Mouse (Mus musculus) naive thymus-derived CD4-positive, alpha-beta T cell, adult 2 months (primary cell): ENCODE measurements around the gene Zfp507.

Source experiments
- DNase-seq: peaks from one replicate; pipeline ENCODE4 v3.0.0-alpha.2; 2011; ENCODE audit warnings: low read depth

The Zfp507 gene

DNA sequence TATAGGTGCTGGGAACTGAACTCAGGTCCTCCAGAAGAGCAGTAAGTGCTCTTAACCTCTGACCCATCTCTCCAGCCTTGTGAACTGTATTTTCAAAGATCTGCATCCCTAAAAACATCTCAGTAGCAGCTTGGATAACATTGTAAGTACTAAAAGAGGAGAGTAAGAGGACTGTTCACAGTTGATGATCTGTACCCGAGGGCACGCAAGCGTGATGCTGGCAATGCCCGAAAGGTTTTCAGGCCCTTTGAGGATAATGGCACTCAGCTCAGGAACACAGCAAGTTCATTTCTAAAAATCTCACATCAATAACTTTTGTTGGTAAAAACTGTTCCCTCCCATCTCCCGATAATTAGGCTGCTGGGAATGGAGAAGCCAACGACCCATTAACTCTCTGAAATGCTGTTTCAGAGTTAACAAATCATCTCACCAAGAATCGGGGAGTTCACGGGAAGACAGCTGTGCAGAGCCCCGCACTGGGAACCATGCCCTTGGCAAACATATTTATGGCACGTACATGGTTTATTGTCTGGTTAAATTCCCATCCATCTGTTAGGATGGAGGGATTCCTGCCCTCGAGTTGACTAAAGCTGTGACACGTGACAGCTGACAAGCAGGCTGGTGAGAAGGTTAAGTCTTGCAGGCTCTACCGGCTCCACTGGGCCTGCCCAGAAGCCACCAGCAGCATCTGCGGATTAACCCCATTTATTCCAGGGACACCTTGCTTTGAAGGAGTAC lies 69.3 kb downstream of the Zfp507 start:
- DNase-seq: no peak

DNA sequence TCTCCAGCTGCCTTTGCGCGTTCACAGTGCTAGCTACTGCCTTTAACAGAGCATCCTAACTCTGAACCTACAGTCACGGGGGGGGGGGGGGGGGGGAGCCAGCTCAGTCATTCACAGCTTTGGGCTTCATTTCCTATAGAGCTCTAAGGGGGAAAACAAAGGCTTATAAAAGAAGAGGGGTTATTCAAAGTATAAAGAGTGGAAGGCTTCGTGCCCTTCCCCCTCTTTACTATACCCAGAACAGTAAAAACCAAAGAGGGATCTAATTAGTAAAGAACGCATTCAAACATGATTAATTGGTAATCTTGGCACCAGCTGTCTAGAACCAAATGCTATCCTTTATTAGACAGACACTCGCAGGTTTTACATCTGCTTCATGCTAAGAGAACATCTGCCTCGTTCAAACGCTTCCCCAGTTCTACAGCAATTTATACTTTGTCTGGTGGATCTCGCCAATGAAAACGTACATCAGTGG lies 70.2 kb downstream of the Zfp507 start:
- DNase-seq: no peak

DNA sequence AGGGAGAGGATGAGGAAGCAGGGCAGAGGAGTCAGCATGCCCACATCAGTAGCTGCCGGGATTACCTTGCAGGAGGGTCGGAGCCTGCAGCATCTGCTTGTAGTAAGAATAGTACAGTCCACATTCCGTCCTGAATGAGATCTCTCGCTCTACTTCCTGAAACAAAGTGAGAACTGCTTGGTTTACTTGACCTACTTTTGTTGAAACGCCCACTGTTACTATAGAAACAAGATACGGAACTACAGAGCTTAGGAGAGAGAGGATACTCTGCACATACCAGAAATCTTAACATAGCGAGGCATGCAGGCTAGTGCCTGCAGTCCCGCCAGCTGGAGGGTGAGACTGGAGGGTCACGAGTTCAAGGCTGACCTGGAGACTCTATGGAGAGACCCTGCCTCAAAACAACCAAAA lies 73.2 kb downstream of the Zfp507 start:
- peak; percentile 41 for DNase-seq

DNA sequence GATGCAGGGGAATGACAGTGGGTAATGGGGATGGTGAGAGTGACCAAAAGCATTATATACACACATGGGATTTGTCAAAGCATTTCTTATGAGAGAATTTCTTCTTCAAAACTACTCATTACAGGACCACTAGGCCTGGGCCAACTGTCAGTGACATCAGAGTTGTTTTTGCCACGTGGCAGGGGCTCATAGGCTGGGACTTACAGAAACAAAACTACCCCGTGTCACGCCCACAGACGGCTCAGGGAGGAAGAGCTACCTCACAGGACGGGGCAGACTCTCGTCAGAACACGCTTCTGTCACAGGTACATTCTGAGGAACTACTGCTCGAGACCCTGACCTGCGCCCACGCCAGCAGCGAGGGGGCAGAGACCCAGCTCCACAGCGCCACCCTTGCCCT lies 74.4 kb downstream of the Zfp507 start:
- DNase-seq: no peak

DNA sequence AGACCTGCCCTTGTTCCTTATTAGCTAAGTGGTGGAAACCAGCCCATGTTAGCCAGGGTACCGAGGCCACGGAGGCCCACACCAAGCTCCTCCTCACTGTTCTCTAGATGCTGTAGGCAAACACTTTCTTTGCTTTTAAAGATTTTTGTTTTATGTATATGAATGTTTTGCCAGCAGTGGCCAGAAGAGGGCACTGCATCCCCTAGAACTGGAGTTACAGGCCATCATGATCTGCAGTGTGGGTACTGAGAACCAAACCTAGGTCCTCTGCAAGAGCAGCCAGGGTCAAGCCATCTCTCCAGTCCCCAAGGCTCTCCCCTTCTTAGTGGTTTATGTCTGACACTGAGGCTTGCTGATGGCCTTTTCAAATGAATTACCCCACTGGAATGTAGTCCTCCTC lies 79.8 kb downstream of the Zfp507 start:
- no peak for DNase-seq
